Mouse (Mus musculus) heart, embryonic 15.5 days (tissue): ENCODE measurements around the gene Sox6. TPM values are rescaled to one million over a fixed set of nuclear protein-coding genes. Genes with fewer than 3 reads are reported as not detected.
A peak's percentile ranks its signal among the peaks of the same experiment; 100 is the strongest.

Source experiments
- ATAC-seq: fragments of 200-750 bp; cut with Nextera tagmentation; replicated peaks from 2 replicates; pipeline ENCODE4 v1.8.0; 2017; ENCODE audit warnings: low read depth, moderate TSS enrichment; ENCODE audit not compliant: insufficient number of reproducible peaks, insufficient read depth, low FRiP score
- H3K27ac ChIP-seq: fragments of 300-500 bp; sonication (generic); 2 replicates; pipeline ENCODE4 v1.5.1; 2015; ENCODE audit warnings: mild to moderate bottlenecking, inconsistent platforms
- H3K27me3 ChIP-seq: fragments of 300-500 bp; sonication (generic); 2 replicates; pipeline ENCODE4 v1.6.1; 2015; ENCODE audit warnings: inconsistent platforms
- H3K36me3 ChIP-seq: fragments of 300-500 bp; sonication (generic); 2 replicates; pipeline ENCODE4 v1.6.1; 2015; ENCODE audit warnings: mild to moderate bottlenecking, inconsistent platforms
- H3K4me1 ChIP-seq: fragments of 300-500 bp; sonication (generic); replicated peaks from 2 replicates; pipeline ENCODE4 v1.6.1; 2015; ENCODE audit warnings: inconsistent platforms
- H3K4me2 ChIP-seq: fragments of 300-500 bp; sonication (generic); 2 replicates; pipeline ENCODE4 v1.6.1; 2015; ENCODE audit warnings: inconsistent platforms, mild to moderate bottlenecking, moderate library complexity
- H3K4me3 ChIP-seq: fragments of 300-500 bp; sonication (generic); 2 replicates; pipeline ENCODE4 v1.5.1; 2015; ENCODE audit warnings: mild to moderate bottlenecking, inconsistent platforms
- H3K9ac ChIP-seq: fragments of 300-500 bp; sonication (generic); 2 replicates; pipeline ENCODE4 v1.6.1; 2015; ENCODE audit warnings: mild to moderate bottlenecking, inconsistent platforms
- H3K9me3 ChIP-seq: fragments of 300-500 bp; sonication (generic); replicated peaks from 2 replicates; pipeline ENCODE4 v1.6.1; 2016; ENCODE audit warnings: inconsistent platforms
- WGBS: fragments of 180-500 bp; shearing (Covaris S2); methylation state at CpG from one replicate; pipeline ENCODE4 v1.1.7; 2015; ENCODE audit warnings: mixed read lengths; 5-methylcytosine and 5-hydroxymethylcytosine counted together
- polyA plus RNA-seq: library from polyadenylated mRNA; unstranded; fragments of >200 nt; fragmentation: Nextera tagmentation; extraction: Ambion mirVana; gene quantifications from 2 replicates; pipeline ENCODE4 v1.2.1, GENCODE M21; 2015

Sox6 gene
- polyA plus RNA-seq, 1 experiment from 2014 or later = 31.1 TPM

- peaks cover 47% of the 10 kb centered on the region for H3K4me1 ChIP-seq
- H3K4me2 ChIP-seq = no peak overlapping the region
- no peaks in the 10 kb centered on the region for H3K9me3 ChIP-seq
- H3K36me3 ChIP-seq = no peaks in the 10 kb centered on the region
- H3K27ac ChIP-seq = peak overlapping the region; percentile 84
- H3K9ac ChIP-seq = no peak overlapping the region
- no peak overlapping the region for H3K4me3 ChIP-seq
- WGBS = 20% methylated on average over 6 of the region's 6 CpGs
- no peaks in the 10 kb centered on the region for H3K27me3 ChIP-seq
- ATAC-seq = peak; percentile 72
Measured at GRCm38 (mm10) chr7:115466811-115467210, 571.8 kb downstream of the Sox6 start.

- peaks cover 28% of the 10 kb centered on the region for H3K4me1 ChIP-seq
- no peaks in the 10 kb centered on the region for H3K36me3 ChIP-seq
- H3K9me3 ChIP-seq = no peaks in the 10 kb centered on the region
- H3K4me2 ChIP-seq = no peak overlapping the region
- ATAC-seq = no peak
- no peaks in the 10 kb centered on the region for H3K27me3 ChIP-seq
- H3K4me3 ChIP-seq = no peak overlapping the region
- H3K9ac ChIP-seq = no peak overlapping the region
- no peak overlapping the region for H3K27ac ChIP-seq
- 74% methylated on average over 2 of the region's 2 CpGs for WGBS
Measured at GRCm38 (mm10) chr7:115463367-115463766, 575.2 kb downstream of the Sox6 start.

- no peaks in the 10 kb centered on the region for H3K9me3 ChIP-seq
- no peak overlapping the region for H3K4me2 ChIP-seq
- WGBS = 38% methylated on average over 4 of the region's 4 CpGs
- no peak for ATAC-seq
- no peaks in the 10 kb centered on the region for H3K27me3 ChIP-seq
- no peak overlapping the region for H3K9ac ChIP-seq
- no peak overlapping the region for H3K4me3 ChIP-seq
- H3K36me3 ChIP-seq = no peaks in the 10 kb centered on the region
- H3K27ac ChIP-seq = no peak overlapping the region
- peaks cover 22% of the 10 kb centered on the region for H3K4me1 ChIP-seq
Measured at GRCm38 (mm10) chr7:115462276-115462675, 576.3 kb downstream of the Sox6 start.

- 62% methylated on average over 5 of the region's 5 CpGs for WGBS
- H3K27me3 ChIP-seq = no peaks in the 10 kb centered on the region
- H3K27ac ChIP-seq = no peak overlapping the region
- peaks cover 12% of the 10 kb centered on the region for H3K4me1 ChIP-seq
- H3K9ac ChIP-seq = no peak overlapping the region
- no peaks in the 10 kb centered on the region for H3K9me3 ChIP-seq
- no peak overlapping the region for H3K4me3 ChIP-seq
- no peak overlapping the region for H3K4me2 ChIP-seq
- no peaks in the 10 kb centered on the region for H3K36me3 ChIP-seq
- no peak for ATAC-seq
Measured at GRCm38 (mm10) chr7:115454988-115455387, 583.6 kb downstream of the Sox6 start.

- Histone ChIP-seq H3K4me3 (0 out of 2 replicates have a peak overlapping the region, but pooled peaks have one; percentile 15), H3K27me3 (no peaks in the 10 kb centered on the region), H3K4me2 (peak overlapping the region; percentile 35), H3K4me1 (peaks cover 12% of the 10 kb centered on the region), H3K27ac (no peak overlapping the region), H3K9me3 (no peaks in the 10 kb centered on the region), H3K36me3 (no peaks in the 10 kb centered on the region), H3K9ac (0 out of 2 replicates have a peak overlapping the region, but pooled peaks have one; percentile 2)
- ATAC-seq = no peak; the same call in 1 of the 2 replicates
- 61% methylated on average over 7 of the region's 7 CpGs for whole genome bisulfite sequencing
Measured at GRCm38 (mm10) chr7:115453713-115454073, 584.9 kb downstream of the Sox6 start.

- H3K9ac ChIP-seq = 0 out of 2 replicates have a peak overlapping the region, but pooled peaks have one; percentile 2
- peak; percentile 71 for ATAC-seq
- H3K4me1 ChIP-seq = peaks cover 16% of the 10 kb centered on the region
- H3K27me3 ChIP-seq = no peaks in the 10 kb centered on the region
- H3K4me3 ChIP-seq = 0 out of 2 replicates have a peak overlapping the region, but pooled peaks have one; percentile 15
- H3K27ac ChIP-seq = no peak overlapping the region
- no peaks in the 10 kb centered on the region for H3K9me3 ChIP-seq
- 25% methylated on average over 21 of the region's 21 CpGs for WGBS
- peak overlapping the region; percentile 35 for H3K4me2 ChIP-seq
- no peaks in the 10 kb centered on the region for H3K36me3 ChIP-seq
Measured at GRCm38 (mm10) chr7:115453042-115453712, 585.4 kb downstream of the Sox6 start.

- whole genome bisulfite sequencing = 52% methylated on average over 23 of the region's 23 CpGs
- H3K27ac ChIP-seq = no peak overlapping the region
- ATAC-seq = no peak
- H3K9me3 ChIP-seq = no peaks in the 10 kb centered on the region
- no peaks in the 10 kb centered on the region for H3K36me3 ChIP-seq
- H3K27me3 ChIP-seq = no peaks in the 10 kb centered on the region
- peaks cover 16% of the 10 kb centered on the region for H3K4me1 ChIP-seq
- H3K9ac ChIP-seq = no peak overlapping the region
- H3K4me3 ChIP-seq = no peak overlapping the region
- H3K4me2 ChIP-seq = no peak overlapping the region
Measured at GRCm38 (mm10) chr7:115450431-115451195, 588.0 kb downstream of the Sox6 start.

- peaks cover 15% of the 10 kb centered on the region for H3K4me1 ChIP-seq
- no peaks in the 10 kb centered on the region for H3K36me3 ChIP-seq
- no peak overlapping the region for H3K4me2 ChIP-seq
- no peaks in the 10 kb centered on the region for H3K27me3 ChIP-seq
- H3K9me3 ChIP-seq = no peaks in the 10 kb centered on the region
- WGBS = 48% methylated on average over 8 of the region's 8 CpGs
- H3K4me3 ChIP-seq = no peak overlapping the region
- H3K9ac ChIP-seq = no peak overlapping the region
- ATAC-seq = no peak
- H3K27ac ChIP-seq = no peak overlapping the region
Measured at GRCm38 (mm10) chr7:115448403-115449025, 590.1 kb downstream of the Sox6 start.

- Histone ChIP-seq H3K4me1 (peaks cover 10% of the 10 kb centered on the region; the same call in 1 of the 2 replicates), H3K36me3 (no peaks in the 10 kb centered on the region), H3K4me2 (no peak overlapping the region), H3K4me3 (no peak overlapping the region), H3K27me3 (no peaks in the 10 kb centered on the region), H3K9ac (no peak overlapping the region), H3K27ac (no peak overlapping the region), H3K9me3 (no peaks in the 10 kb centered on the region)
- ATAC-seq = no peak
- 73% methylated on average over 3 of the region's 3 CpGs for WGBS
Measured at GRCm38 (mm10) chr7:115447091-115447490, 591.5 kb downstream of the Sox6 start.

- H3K36me3 ChIP-seq = no peaks in the 10 kb centered on the region
- H3K4me3 ChIP-seq = no peak overlapping the region
- H3K27me3 ChIP-seq = no peaks in the 10 kb centered on the region
- no peak for ATAC-seq
- no peak overlapping the region for H3K4me2 ChIP-seq
- no peak overlapping the region for H3K9ac ChIP-seq
- no peaks in the 10 kb centered on the region for H3K9me3 ChIP-seq
- WGBS = 43% methylated on average over 6 of the region's 6 CpGs
- H3K27ac ChIP-seq = no peak overlapping the region
- H3K4me1 ChIP-seq = peaks cover 10% of the 10 kb centered on the region; the same call in 1 of the 2 replicates
Measured at GRCm38 (mm10) chr7:115446481-115447016, 592.0 kb downstream of the Sox6 start.
